Mouse (Mus musculus) intestine, postnatal 0 days (tissue): ENCODE measurements around the gene Grik2. TPM values are rescaled to one million over a fixed set of nuclear protein-coding genes. Genes with fewer than 3 reads are reported as not detected.

Experiments
- ATAC-seq: fragments of 200-750 bp; cut with Nextera tagmentation; 2 replicates; pipeline ENCODE4 v1.8.0; 2017; ENCODE audit warnings: mild to moderate bottlenecking, moderate TSS enrichment, moderate library complexity
- H3K27ac ChIP-seq: fragments of 300-500 bp; sonication (generic); 2 replicates; pipeline ENCODE4 v1.5.1; 2014; ENCODE audit warnings: mild to moderate bottlenecking, low read depth, low read length, moderate library complexity
- H3K27me3 ChIP-seq: fragments of 300-500 bp; sonication (generic); replicated peaks from 2 replicates; pipeline ENCODE4 v1.6.1; 2014; ENCODE audit warnings: low read length, mixed read lengths; ENCODE audit not compliant: control insufficient read depth, insufficient read depth
- H3K36me3 ChIP-seq: fragments of 300-500 bp; sonication (generic); 2 replicates; pipeline ENCODE4 v1.6.1; 2014; ENCODE audit warnings: mild to moderate bottlenecking, moderate library complexity; ENCODE audit not compliant: control insufficient read depth, insufficient read depth
- H3K4me1 ChIP-seq: fragments of 300-500 bp; sonication (generic); replicated peaks from 2 replicates; pipeline ENCODE4 v1.6.1; 2014; ENCODE audit warnings: antibody characterized with exemption, low read length, mixed read lengths; ENCODE audit not compliant: control insufficient read depth, insufficient read depth
- H3K4me2 ChIP-seq: fragments of 300-500 bp; sonication (generic); replicated peaks from 2 replicates; pipeline ENCODE4 v1.6.1; 2014; ENCODE audit warnings: low read depth, mild to moderate bottlenecking, moderate library complexity
- H3K4me3 ChIP-seq: fragments of 300-500 bp; sonication (generic); 2 replicates; pipeline ENCODE4 v1.5.1; 2014; ENCODE audit warnings: low read depth, low read length
- H3K9ac ChIP-seq: fragments of 300-500 bp; sonication (generic); 2 replicates; pipeline ENCODE4 v1.6.1; 2014; ENCODE audit warnings: mild to moderate bottlenecking, low read depth, low read length
- H3K9me3 ChIP-seq: fragments of 300-500 bp; sonication (generic); 2 replicates; pipeline ENCODE4 v1.6.1; 2016; ENCODE audit warnings: mixed run types; ENCODE audit not compliant: control insufficient read depth
- CTCF ChIP-seq: sonication (generic); IDR thresholded peaks from 2 replicates; pipeline ENCODE4 v1.5.1; 2016; ENCODE audit warnings: low read depth, mild to moderate bottlenecking, control low read depth, antibody characterized with exemption, moderate library complexity
- WGBS: fragments of 180-500 bp; shearing (Covaris S2); extraction: QIAGEN DNeasy Blood & Tissue Kit; methylation state at CpG from one replicate; pipeline ENCODE4 v1.1.7; 2014; 5-methylcytosine and 5-hydroxymethylcytosine counted together
- polyA plus RNA-seq: library from polyadenylated mRNA; unstranded; fragments of >200 nt; fragmentation: Nextera tagmentation; extraction: Ambion mirVana; gene quantifications from 2 replicates; pipeline ENCODE4 v1.2.1, GENCODE M21; 2015

Gene Grik2
- polyA plus RNA-seq, 1 experiment from 2014 or later, result 0.59 TPM

GRCm38 (mm10) chr10:49788914-49789313 is 348 bp upstream of the Grik2 start:
- H3K4me3 ChIP-seq, result peak overlapping the region; percentile 50
- no peaks in the 10 kb centered on the region for H3K9me3 ChIP-seq
- no peak for TF ChIP-seq CTCF
- peak overlapping the region; percentile 81 for H3K4me2 ChIP-seq
- no peaks in the 10 kb centered on the region for H3K4me1 ChIP-seq
- peaks cover 11% of the 10 kb centered on the region for H3K27me3 ChIP-seq
- no peak for ATAC-seq
- H3K27ac ChIP-seq, result no peak overlapping the region
- no peaks in the 10 kb centered on the region for H3K36me3 ChIP-seq
- no peak overlapping the region for H3K9ac ChIP-seq
- 10% methylated on average over 5 of the region's 5 CpGs for WGBS

DNA sequence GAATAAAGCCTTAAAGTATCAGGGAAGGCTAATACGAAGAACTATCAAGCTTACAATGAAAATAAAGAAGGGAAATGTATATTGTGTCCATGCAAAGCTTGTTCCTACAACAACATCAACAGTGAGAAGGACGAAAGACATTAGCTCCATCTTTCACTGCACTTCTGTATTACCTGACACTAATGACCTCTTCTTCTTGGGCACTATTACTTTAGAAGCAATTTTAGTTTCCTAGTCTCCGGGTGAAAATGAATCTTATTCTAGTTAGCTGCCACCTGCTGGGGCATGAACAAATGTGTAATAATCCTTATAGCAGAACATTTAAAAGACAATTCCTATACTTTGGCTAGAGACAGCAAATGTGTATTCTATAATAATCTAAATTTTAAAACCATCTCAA is 1.9 kb downstream of the Grik2 start:
- 60% methylated on average over 3 of the region's 3 CpGs for WGBS
- Histone ChIP-seq H3K4me2 (no peak overlapping the region), H3K4me3 (no peak overlapping the region), H3K27ac (no peak overlapping the region), H3K9me3 (no peaks in the 10 kb centered on the region), H3K9ac (no peak overlapping the region), H3K36me3 (no peaks in the 10 kb centered on the region), H3K4me1 (no peaks in the 10 kb centered on the region), H3K27me3 (peaks cover 11% of the 10 kb centered on the region)
- no peak for ATAC-seq
- TF ChIP-seq CTCF, result no peak

GRCm38 (mm10) chr10:49785477-49785876 is 3.1 kb downstream of the Grik2 start:
- TF ChIP-seq CTCF, result no peak
- Histone ChIP-seq H3K4me3 (no peak overlapping the region), H3K4me2 (no peak overlapping the region), H3K9ac (no peak overlapping the region), H3K9me3 (no peaks in the 10 kb centered on the region), H3K27ac (no peak overlapping the region), H3K4me1 (no peaks in the 10 kb centered on the region), H3K36me3 (no peaks in the 10 kb centered on the region), H3K27me3 (peaks cover 11% of the 10 kb centered on the region)
- 35% methylated on average over 2 of the region's 2 CpGs for WGBS
- ATAC-seq, result no peak

DNA sequence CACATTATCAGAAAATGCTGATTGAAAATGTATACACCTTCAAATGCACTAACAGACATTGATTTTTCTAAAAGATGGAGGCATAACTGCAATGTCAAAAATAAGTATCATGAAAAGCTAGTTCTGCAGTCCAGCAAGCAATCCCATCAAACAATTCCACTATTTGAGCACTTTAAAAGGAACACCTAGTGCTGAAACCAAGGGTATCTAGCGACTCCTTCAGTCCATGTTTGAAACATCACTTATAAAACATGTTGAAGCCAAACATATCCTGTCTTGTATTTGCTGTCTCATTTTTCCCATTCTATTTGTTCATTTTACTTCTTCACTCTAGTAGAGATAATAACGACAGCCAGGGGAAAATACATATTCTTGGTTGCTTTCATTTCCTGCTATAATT is 3.7 kb downstream of the Grik2 start:
- Histone ChIP-seq H3K4me1 (no peaks in the 10 kb centered on the region), H3K27ac (no peak overlapping the region), H3K27me3 (peaks cover 11% of the 10 kb centered on the region), H3K9ac (no peak overlapping the region), H3K9me3 (no peaks in the 10 kb centered on the region), H3K4me2 (no peak overlapping the region), H3K4me3 (no peak overlapping the region), H3K36me3 (no peaks in the 10 kb centered on the region)
- ATAC-seq, result no peak
- peak; percentile 39 for TF ChIP-seq CTCF
- 13% methylated on average over 2 of the region's 2 CpGs for WGBS

GRCm38 (mm10) chr10:49782741-49783691 is 5.5 kb downstream of the Grik2 start:
- H3K27ac ChIP-seq, result no peak overlapping the region
- H3K4me2 ChIP-seq, result peak overlapping the region; percentile 66
- no peaks in the 10 kb centered on the region for H3K4me1 ChIP-seq
- H3K36me3 ChIP-seq, result no peaks in the 10 kb centered on the region
- no peak for ATAC-seq
- H3K9ac ChIP-seq, result no peak overlapping the region
- no peaks in the 10 kb centered on the region for H3K9me3 ChIP-seq
- TF ChIP-seq CTCF, result no peak
- WGBS, result 1% methylated on average over 44 of the region's 44 CpGs
- 0 out of 2 replicates have a peak, but pooled peaks cover under 1% of the 10 kb centered on the region for H3K27me3 ChIP-seq
- H3K4me3 ChIP-seq, result peak overlapping the region; percentile 33

DNA sequence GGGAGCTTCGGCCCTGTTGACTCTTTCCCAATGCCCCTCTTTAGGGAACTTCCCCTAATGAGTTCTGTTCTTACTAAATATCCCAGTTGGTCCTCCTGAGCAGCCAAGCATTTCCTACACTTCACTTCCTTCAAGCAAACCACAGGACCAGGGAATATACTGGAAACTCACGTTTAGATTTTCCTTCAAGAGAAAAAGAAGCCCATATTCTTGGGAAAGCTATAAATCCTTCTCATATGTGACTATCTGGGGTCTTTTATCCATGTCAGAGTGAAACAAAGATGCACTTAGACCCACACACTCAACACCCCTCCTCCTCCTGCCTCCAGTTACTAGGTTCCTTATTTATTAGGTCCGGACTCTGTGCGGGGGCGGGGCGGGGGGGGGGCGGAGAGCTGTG is 6.5 kb downstream of the Grik2 start:
- Histone ChIP-seq H3K27ac (no peak overlapping the region), H3K9ac (no peak overlapping the region), H3K9me3 (no peaks in the 10 kb centered on the region), H3K27me3 (no peaks in the 10 kb centered on the region), H3K36me3 (no peaks in the 10 kb centered on the region), H3K4me2 (peak overlapping the region; percentile 66), H3K4me3 (peak overlapping the region; percentile 33; the same call in 1 of the 2 replicates), H3K4me1 (no peaks in the 10 kb centered on the region)
- no peak for TF ChIP-seq CTCF
- WGBS, result 10% methylated on average over 7 of the region's 7 CpGs
- no peak for ATAC-seq
